Mouse (Mus musculus): ENCODE data around the gene Mmp9.

Gene Mmp9

DNA sequence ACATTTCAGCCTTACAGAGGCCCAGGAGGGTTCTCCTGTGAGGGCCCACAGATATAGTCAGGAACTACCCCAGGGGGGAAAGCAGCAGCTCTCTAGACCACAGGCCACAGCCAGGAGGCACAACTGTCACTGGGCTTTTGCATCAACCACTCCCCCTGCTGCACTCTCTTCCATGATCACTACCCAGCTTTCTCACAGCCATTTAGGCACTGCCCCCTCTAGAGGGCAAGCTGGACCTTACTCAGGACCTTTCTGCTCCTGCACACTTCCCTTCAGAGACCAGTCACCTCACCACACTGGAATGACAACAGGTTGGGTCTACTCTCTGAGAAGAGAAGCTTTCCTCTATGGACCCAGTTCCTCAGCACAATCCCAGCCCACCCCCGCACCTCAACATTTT, 31.0 kb upstream of the Mmp9 start:
- peak overlapping the region; percentile 95 for H3K4me3 ChIP-seq (replicated peaks; ENCODE audit: low read length)
- H3K27me3 ChIP-seq (ENCODE audit: insufficient read depth, low read length), result no peaks in the 10 kb centered on the region
- peaks cover 66% of the 10 kb centered on the region for H3K36me3 ChIP-seq (ENCODE audit: insufficient read depth, low read length)
- H3K9me3 ChIP-seq (ENCODE audit: low read length), result peaks cover 6% of the 10 kb centered on the region
- peaks cover 59% of the 10 kb centered on the region for H3K4me1 ChIP-seq (replicated peaks; ENCODE audit: low read depth, low read length)
- TF ChIP-seq CTCF (conservative IDR thresholded peaks at IDR 0.05; ENCODE audit: low read length) (no peak), POU5F1 (IDR thresholded peaks at IDR 0.05; ENCODE audit: borderline replicate concordance, low read length) (no peak), NANOG (IDR thresholded peaks at IDR 0.05; ENCODE audit: borderline replicate concordance, low read length) (no peak)

- Histone ChIP-seq H3K36me3 (ENCODE audit: insufficient read depth, low read length) (peaks cover 61% of the 10 kb centered on the region), H3K9me3 (ENCODE audit: low read length) (peaks cover 6% of the 10 kb centered on the region), H3K27me3 (ENCODE audit: insufficient read depth, low read length) (no peaks in the 10 kb centered on the region), H3K4me1 (replicated peaks; ENCODE audit: low read depth, low read length) (peaks cover 63% of the 10 kb centered on the region), H3K4me3 (replicated peaks; ENCODE audit: low read length) (peak overlapping the region; percentile 95)
- TF ChIP-seq POU5F1 (IDR thresholded peaks at IDR 0.05; ENCODE audit: borderline replicate concordance, low read length) (no peak), CTCF (conservative IDR thresholded peaks at IDR 0.05; ENCODE audit: low read length) (no peak), NANOG (IDR thresholded peaks at IDR 0.05; ENCODE audit: borderline replicate concordance, low read length) (no peak)
Measured at GRCm38 (mm10) chr2:164910360-164911061, 30.1 kb upstream of the Mmp9 start.

DNA sequence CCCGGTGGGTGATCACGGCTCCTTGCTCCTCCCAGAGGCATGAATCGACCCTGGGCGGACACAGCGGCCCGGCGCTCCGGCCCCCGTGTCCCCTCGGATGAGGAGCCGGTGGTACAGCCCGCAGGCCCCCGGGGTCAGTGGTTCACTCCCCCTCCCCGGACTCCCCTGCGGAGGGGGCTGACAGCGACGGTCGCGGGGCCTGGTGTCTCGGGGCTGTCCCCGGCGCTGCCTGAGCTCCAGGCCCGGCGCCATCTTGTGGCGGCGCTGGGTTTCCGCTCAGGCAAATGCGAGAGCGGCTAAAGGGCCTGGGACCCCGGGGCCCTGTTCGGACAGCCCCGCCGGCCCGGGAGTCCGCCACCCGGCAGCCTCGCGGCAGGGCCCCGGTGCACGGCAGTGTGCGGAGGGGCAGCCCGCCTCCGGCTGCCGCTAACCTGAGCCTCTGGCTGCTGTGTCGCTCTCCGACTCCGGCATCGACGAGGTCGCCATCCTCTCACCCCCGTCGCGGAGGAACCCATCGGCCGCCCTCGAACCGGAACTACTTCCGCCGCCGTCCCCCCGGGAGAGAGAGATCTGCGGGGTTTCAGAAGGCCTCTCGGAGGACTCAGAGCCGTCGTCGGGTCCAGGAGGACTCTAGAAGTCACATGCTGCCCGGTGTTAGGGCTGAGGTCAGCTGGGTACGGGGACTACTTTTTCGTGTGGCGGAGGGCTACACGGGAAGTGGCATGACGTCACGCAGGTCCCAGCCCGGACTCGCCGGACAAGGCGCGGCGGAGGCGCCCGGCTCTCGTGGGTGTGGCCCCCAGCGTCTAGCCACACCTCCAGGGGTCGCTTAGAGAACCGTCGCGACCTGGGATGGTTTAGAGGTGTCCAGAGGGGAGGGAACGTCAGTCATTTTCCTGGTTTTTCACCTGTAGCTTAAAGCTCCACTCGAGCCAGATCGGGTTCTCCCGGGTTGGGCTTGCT, 29.2 kb upstream of the Mmp9 start, which contains the start of gene Zfp335:
TSS of gene Zfp335 (minus strand) at position 672 of the 963 bp plus-strand sequence.
- TF ChIP-seq CTCF (conservative IDR thresholded peaks at IDR 0.05; ENCODE audit: low read length) (no peak), NANOG (IDR thresholded peaks at IDR 0.05; ENCODE audit: borderline replicate concordance, low read length) (no peak), POU5F1 (IDR thresholded peaks at IDR 0.05; ENCODE audit: borderline replicate concordance, low read length) (no peak)
- Histone ChIP-seq H3K27me3 (ENCODE audit: insufficient read depth, low read length) (no peaks in the 10 kb centered on the region), H3K9me3 (ENCODE audit: low read length) (peaks cover under 1% of the 10 kb centered on the region), H3K4me1 (replicated peaks; ENCODE audit: low read depth, low read length) (peaks cover 71% of the 10 kb centered on the region), H3K36me3 (ENCODE audit: insufficient read depth, low read length) (peaks cover 56% of the 10 kb centered on the region), H3K4me3 (replicated peaks; ENCODE audit: low read length) (peak within 1 kb of the TSS; percentile 95)

DNA sequence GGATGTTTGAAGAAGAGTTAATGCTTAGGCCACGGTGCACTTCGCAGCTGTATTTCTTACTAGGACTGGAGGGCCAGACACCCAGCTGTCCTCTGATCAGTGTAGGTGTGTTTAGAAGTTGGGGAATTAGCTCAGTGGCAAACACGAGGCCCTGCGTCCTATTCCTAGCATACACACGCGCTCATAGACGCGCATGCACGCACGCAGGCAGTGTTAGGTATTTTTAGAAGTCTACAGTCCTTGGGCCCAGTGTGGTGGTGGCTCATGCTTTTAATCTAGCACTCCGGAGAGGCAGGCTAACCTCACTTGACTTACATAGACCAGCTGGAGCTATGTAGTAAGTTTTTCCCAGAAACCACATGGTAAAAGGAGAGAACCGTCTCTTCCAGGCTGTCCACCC, 28.4 kb upstream of the Mmp9 start:
- Histone ChIP-seq H3K4me1 (replicated peaks; ENCODE audit: low read depth, low read length) (peaks cover 79% of the 10 kb centered on the region), H3K9me3 (ENCODE audit: low read length) (no peaks in the 10 kb centered on the region), H3K4me3 (replicated peaks; ENCODE audit: low read length) (peak overlapping the region; percentile 95), H3K36me3 (ENCODE audit: insufficient read depth, low read length) (peaks cover 48% of the 10 kb centered on the region), H3K27me3 (ENCODE audit: insufficient read depth, low read length) (no peaks in the 10 kb centered on the region)
- TF ChIP-seq POU5F1 (IDR thresholded peaks at IDR 0.05; ENCODE audit: borderline replicate concordance, low read length) (no peak), CTCF (conservative IDR thresholded peaks at IDR 0.05; ENCODE audit: low read length) (no peak), NANOG (IDR thresholded peaks at IDR 0.05; ENCODE audit: borderline replicate concordance, low read length) (no peak)

DNA sequence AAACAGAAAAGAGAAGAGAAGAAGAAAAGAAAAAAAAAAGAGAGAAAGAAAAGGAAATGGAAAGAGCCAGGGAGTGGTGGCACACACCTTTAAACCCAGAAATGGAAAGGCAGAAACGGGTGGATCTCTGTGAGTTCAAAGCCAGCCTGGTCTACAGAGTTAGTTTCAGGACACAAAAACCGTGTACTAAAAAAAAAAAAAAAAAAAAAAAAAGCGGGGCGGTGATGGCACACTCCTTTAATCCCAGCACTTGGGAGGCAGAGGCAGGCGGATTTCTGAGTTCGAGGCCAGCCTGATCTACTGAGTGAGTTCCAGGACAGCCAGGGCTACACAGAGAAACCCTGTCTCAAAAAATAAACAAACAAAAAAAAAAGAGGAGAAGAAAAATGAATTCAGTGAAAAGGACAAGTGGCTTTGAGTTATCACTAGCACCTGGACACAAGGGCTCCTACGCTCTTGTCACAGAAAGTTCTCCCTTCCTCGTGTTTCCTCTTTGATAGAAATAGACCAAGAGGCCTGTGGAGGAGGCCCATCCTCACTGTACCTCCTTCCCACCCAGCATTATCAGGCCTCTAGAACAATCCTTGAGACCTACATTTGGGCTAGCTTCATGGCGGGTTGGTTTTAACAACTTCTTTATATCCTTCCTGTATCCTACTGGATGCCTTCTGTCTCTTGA, 27.7 kb upstream of the Mmp9 start:
- Histone ChIP-seq H3K9me3 (ENCODE audit: low read length) (no peaks in the 10 kb centered on the region), H3K4me1 (replicated peaks; ENCODE audit: low read depth, low read length) (peaks cover 80% of the 10 kb centered on the region), H3K27me3 (ENCODE audit: insufficient read depth, low read length) (no peaks in the 10 kb centered on the region), H3K4me3 (replicated peaks; ENCODE audit: low read length) (peak overlapping the region; percentile 95), H3K36me3 (ENCODE audit: insufficient read depth, low read length) (peaks cover 41% of the 10 kb centered on the region)
- TF ChIP-seq NANOG (IDR thresholded peaks at IDR 0.05; ENCODE audit: borderline replicate concordance, low read length), result no peak
- TF ChIP-seq CTCF (conservative IDR thresholded peaks at IDR 0.05; ENCODE audit: low read length), result no peak
- TF ChIP-seq POU5F1 (IDR thresholded peaks at IDR 0.05; ENCODE audit: borderline replicate concordance, low read length), result no peak

GRCm38 (mm10) chr2:164913428-164913786, 27.2 kb upstream of the Mmp9 start:
- Histone ChIP-seq H3K27me3 (ENCODE audit: insufficient read depth, low read length) (no peaks in the 10 kb centered on the region), H3K4me1 (replicated peaks; ENCODE audit: low read depth, low read length) (peaks cover 79% of the 10 kb centered on the region), H3K9me3 (ENCODE audit: low read length) (no peaks in the 10 kb centered on the region), H3K4me3 (replicated peaks; ENCODE audit: low read length) (0 out of 2 replicates have a peak overlapping the region, but pooled peaks have one; percentile 95), H3K36me3 (ENCODE audit: insufficient read depth, low read length) (peaks cover 36% of the 10 kb centered on the region)
- TF ChIP-seq CTCF (conservative IDR thresholded peaks at IDR 0.05; ENCODE audit: low read length), result no peak
- TF ChIP-seq NANOG (IDR thresholded peaks at IDR 0.05; ENCODE audit: borderline replicate concordance, low read length), result no peak
- no peak for TF ChIP-seq POU5F1 (IDR thresholded peaks at IDR 0.05; ENCODE audit: borderline replicate concordance, low read length)

GRCm38 (mm10) chr2:164916820-164917219, 23.8 kb upstream of the Mmp9 start:
- Histone ChIP-seq H3K4me3 (replicated peaks; ENCODE audit: low read length) (0 out of 2 replicates have a peak overlapping the region, but pooled peaks have one; percentile 24), H3K36me3 (ENCODE audit: insufficient read depth, low read length) (peaks cover 38% of the 10 kb centered on the region), H3K27me3 (ENCODE audit: insufficient read depth, low read length) (no peaks in the 10 kb centered on the region), H3K4me1 (replicated peaks; ENCODE audit: low read depth, low read length) (peaks cover 56% of the 10 kb centered on the region), H3K9me3 (ENCODE audit: low read length) (no peaks in the 10 kb centered on the region)
- TF ChIP-seq NANOG (IDR thresholded peaks at IDR 0.05; ENCODE audit: borderline replicate concordance, low read length), result no peak
- no peak for TF ChIP-seq POU5F1 (IDR thresholded peaks at IDR 0.05; ENCODE audit: borderline replicate concordance, low read length)

DNA sequence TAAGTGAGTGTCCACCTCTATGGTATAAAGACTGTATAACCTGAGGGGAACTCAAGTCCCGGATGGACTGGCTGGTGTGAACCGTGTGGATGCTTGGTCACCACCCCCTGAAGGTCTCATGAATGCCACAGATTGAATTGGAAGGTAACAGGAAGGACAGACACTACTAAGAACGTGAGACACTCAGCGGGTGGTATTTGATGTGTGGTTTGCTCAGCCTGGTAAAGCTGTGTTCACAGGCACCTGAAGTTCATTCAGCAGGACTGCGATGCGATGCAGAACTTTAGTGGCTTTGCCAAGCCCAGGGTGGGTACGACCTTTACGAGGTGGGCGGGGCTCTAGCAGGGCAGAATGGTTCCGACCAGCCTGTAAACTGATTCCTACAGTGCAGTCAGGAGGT, 23.2 kb upstream of the Mmp9 start:
- H3K36me3 ChIP-seq (ENCODE audit: insufficient read depth, low read length), result peaks cover 38% of the 10 kb centered on the region
- H3K9me3 ChIP-seq (ENCODE audit: low read length), result no peaks in the 10 kb centered on the region
- peaks cover 53% of the 10 kb centered on the region for H3K4me1 ChIP-seq (replicated peaks; ENCODE audit: low read depth, low read length)
- H3K4me3 ChIP-seq (replicated peaks; ENCODE audit: low read length), result peak overlapping the region; percentile 39
- TF ChIP-seq NANOG (IDR thresholded peaks at IDR 0.05; ENCODE audit: borderline replicate concordance, low read length) (peak; percentile 40; the same call in 1 of the 2 replicates), CTCF (conservative IDR thresholded peaks at IDR 0.05; ENCODE audit: low read length) (no peak), POU5F1 (IDR thresholded peaks at IDR 0.05; ENCODE audit: borderline replicate concordance, low read length) (no peak)
- H3K27me3 ChIP-seq (ENCODE audit: insufficient read depth, low read length), result no peaks in the 10 kb centered on the region

Measured in E14TG2a.4 (cell line).